Mouse (Mus musculus): ENCODE results near the gene Arhgef5. TPM values are rescaled to one million over a fixed set of nuclear protein-coding genes. Genes with fewer than 3 reads are reported as not detected.
A peak's percentile ranks its signal among the peaks of the same experiment; 100 is the strongest.

The Arhgef5 gene
- total and polyA plus RNA-seq, 3 experiments = 10.7 to 13.7 (median 12.8) TPM

DNA sequence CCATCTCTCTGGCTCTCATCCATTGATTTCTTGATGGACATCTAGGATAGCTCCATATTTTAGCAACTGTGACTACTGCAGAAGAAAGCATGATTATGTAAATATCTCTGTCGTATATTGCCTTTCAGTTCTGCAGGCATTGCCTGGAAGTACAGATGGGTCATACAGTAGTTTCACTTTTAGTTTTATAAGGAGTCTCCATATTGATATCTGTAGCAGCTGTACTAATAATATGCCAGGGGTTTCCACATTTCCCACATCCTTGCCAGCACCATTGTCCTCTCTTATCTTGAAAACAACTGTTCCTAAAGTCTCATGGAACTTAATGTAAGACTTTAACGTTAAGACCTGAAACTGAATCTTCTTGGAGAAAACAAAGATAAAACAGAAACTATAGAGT lies 4.6 kb upstream of the Arhgef5 start:
- TF ChIP-seq CTCF (IDR thresholded peaks at IDR 0.05) (no peak), EP300 (IDR thresholded peaks at IDR 0.05; ENCODE audit: insufficient read depth, low read depth, low read length) (no peak), POLR2A (IDR thresholded peaks at IDR 0.05; ENCODE audit: insufficient read depth, low read depth, low read length) (no peak)
- no peak for DNase-seq
- Histone ChIP-seq H3K4me1 (ENCODE audit: control insufficient read depth, insufficient read depth, low read length) (peaks cover 2% of the 10 kb centered on the region), H3K27me3 (ENCODE audit: control insufficient read depth, insufficient read depth, low read length) (no peaks in the 10 kb centered on the region), H3K4me3 (no peak overlapping the region), H3K36me3 (ENCODE audit: control insufficient read depth, insufficient read depth, low read length) (peaks cover 5% of the 10 kb centered on the region; the same call in 1 of the 2 replicates), H3K27ac (peak overlapping the region; percentile 56), H3K79me2 (replicated peaks; ENCODE audit: control insufficient read depth, insufficient read depth, low read length) (no peaks in the 10 kb centered on the region), H3K9ac (ENCODE audit: low read depth, low read length) (no peak overlapping the region)
- intact Hi-C loops (cut with DNase I) = loop anchor here (10.0 kb wide), 1 partner anchor 404 kb away; the partner anchor contains the start of gene Tpk1
- 19% methylated on average over 2 of the region's 2 CpGs for WGBS

DNA sequence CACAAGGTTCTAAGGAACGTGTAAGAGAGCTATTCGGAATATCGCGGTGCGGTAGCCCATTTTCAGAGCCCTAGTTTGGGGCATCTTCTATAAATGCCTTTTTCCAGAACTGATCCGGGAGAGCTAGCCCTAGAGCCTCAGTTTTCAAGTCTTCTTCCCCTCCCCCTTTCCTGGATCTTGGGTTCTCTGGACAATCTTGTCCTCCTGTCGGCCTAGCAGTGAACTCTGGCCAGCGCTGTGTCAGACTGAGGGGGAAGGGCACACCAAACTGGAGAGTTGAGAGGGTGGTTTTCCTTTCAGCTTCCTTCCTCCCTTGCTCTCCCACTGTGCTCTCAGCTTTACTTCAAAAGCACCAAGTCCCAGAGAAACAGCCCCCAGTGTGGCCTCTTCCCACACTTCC lies 974 bp downstream of the Arhgef5 start:
- peak; percentile 38 for TF ChIP-seq CTCF (IDR thresholded peaks at IDR 0.05)
- TF ChIP-seq POLR2A (IDR thresholded peaks at IDR 0.05; ENCODE audit: insufficient read depth, low read depth, low read length) = 0 out of 2 replicates have a peak, but pooled peaks have one; percentile 18
- no peak for TF ChIP-seq EP300 (IDR thresholded peaks at IDR 0.05; ENCODE audit: insufficient read depth, low read depth, low read length)
- no peaks in the 10 kb centered on the region; the same call in 1 of the 2 replicates for H3K79me2 ChIP-seq (replicated peaks; ENCODE audit: control insufficient read depth, insufficient read depth, low read length)
- peak overlapping the region; percentile 77 for H3K27ac ChIP-seq
- H3K4me1 ChIP-seq (ENCODE audit: control insufficient read depth, insufficient read depth, low read length) = peaks cover 4% of the 10 kb centered on the region
- WGBS = 12% methylated on average over 8 of the region's 8 CpGs
- peak overlapping the region; percentile 78 for H3K4me3 ChIP-seq
- H3K9ac ChIP-seq (ENCODE audit: low read depth, low read length) = peak overlapping the region; percentile 92
- intact Hi-C loops (cut with DNase I) = loop anchor here (10.0 kb wide), 1 partner anchor 398 kb away; the partner anchor contains the start of gene Tpk1
- no peaks in the 10 kb centered on the region for H3K27me3 ChIP-seq (ENCODE audit: control insufficient read depth, insufficient read depth, low read length)
- H3K36me3 ChIP-seq (ENCODE audit: control insufficient read depth, insufficient read depth, low read length) = peaks cover 11% of the 10 kb centered on the region
- peak; percentile 33 to 34 for DNase-seq

DNA sequence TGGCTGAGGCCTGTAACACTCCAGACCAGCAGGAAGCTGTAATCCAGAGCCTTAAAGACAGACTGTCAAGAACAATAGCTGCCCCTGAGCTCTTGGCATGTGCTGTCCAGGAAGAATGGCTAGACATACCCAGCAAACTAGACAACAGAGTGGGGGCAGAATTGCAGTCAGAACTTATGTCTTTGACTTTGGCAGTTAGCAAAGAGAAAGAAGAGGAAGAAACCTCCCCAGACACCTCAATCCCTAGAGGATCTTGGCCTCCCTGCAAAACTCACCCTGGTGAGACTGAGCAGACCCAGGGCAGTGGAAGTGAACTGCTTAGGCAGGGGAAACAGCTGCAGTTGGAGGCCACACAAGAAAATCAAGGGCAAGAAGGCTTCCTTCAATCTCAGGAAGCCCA lies 7.2 kb downstream of the Arhgef5 start:
- Histone ChIP-seq H3K27me3 (ENCODE audit: control insufficient read depth, insufficient read depth, low read length) (no peaks in the 10 kb centered on the region), H3K4me1 (ENCODE audit: control insufficient read depth, insufficient read depth, low read length) (peaks cover 5% of the 10 kb centered on the region), H3K4me3 (no peak overlapping the region), H3K9ac (ENCODE audit: low read depth, low read length) (no peak overlapping the region), H3K27ac (peak overlapping the region; percentile 67), H3K36me3 (ENCODE audit: control insufficient read depth, insufficient read depth, low read length) (peaks cover 14% of the 10 kb centered on the region), H3K79me2 (replicated peaks; ENCODE audit: control insufficient read depth, insufficient read depth, low read length) (no peaks in the 10 kb centered on the region)
- DNase-seq = peak; percentile 26 to 30
- TF ChIP-seq CTCF (IDR thresholded peaks at IDR 0.05) = no peak
- intact Hi-C loops (cut with DNase I) = no loop called here

DNA sequence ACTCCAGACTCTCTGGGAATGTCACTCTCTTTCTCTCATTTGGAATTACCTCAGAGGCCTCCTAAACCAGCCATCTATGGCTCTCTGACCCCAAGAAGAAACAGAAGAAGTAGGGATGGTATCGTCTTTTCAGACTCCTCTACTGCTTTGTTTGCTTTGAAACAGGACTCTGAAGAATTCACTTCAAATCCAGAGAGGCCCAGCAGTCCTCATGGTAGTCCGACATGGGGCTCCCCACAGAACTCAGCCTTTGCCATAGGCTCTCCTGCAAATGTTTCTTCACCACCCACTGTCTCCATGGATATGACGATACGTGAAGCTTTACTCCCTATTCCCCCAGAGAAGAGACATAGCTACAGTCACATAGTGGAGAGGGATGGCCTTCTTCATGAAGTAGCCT lies 8.7 kb downstream of the Arhgef5 start:
- DNase-seq = no peak
- Histone ChIP-seq H3K27me3 (ENCODE audit: control insufficient read depth, insufficient read depth, low read length) (no peaks in the 10 kb centered on the region), H3K79me2 (replicated peaks; ENCODE audit: control insufficient read depth, insufficient read depth, low read length) (no peaks in the 10 kb centered on the region), H3K4me1 (ENCODE audit: control insufficient read depth, insufficient read depth, low read length) (peaks cover 5% of the 10 kb centered on the region), H3K27ac (no peak overlapping the region), H3K36me3 (ENCODE audit: control insufficient read depth, insufficient read depth, low read length) (peaks cover 14% of the 10 kb centered on the region), H3K9ac (ENCODE audit: low read depth, low read length) (no peak overlapping the region), H3K4me3 (no peak overlapping the region)
- TF ChIP-seq EP300 (IDR thresholded peaks at IDR 0.05; ENCODE audit: insufficient read depth, low read depth, low read length) (no peak), POLR2A (IDR thresholded peaks at IDR 0.05; ENCODE audit: insufficient read depth, low read depth, low read length) (no peak), CTCF (IDR thresholded peaks at IDR 0.05) (no peak)
- 94% methylated on average over 4 of the region's 4 CpGs for WGBS
- intact Hi-C loops (cut with DNase I) = no loop called here

DNA sequence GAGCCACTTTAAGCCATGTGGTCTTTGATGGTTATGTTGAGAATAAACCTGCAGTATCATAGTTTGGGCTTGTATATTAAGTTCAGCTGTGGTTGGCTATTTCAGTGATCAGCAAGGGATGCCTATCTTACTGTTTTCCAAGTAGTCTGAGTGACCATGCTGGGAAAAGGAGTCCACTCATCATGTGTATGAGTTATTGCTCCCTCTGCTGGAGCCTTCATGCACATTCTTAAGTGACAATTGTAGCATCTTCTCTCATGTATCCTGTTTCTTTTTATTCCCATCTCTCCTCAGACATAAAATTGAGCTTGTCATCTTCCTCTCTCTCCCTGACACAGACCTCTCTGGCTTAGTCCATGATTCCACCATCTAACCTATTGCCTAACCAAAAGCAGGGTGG lies 12.9 kb downstream of the Arhgef5 start:
- Histone ChIP-seq H3K4me1 (ENCODE audit: control insufficient read depth, insufficient read depth, low read length) (peaks cover 4% of the 10 kb centered on the region), H3K27me3 (ENCODE audit: control insufficient read depth, insufficient read depth, low read length) (no peaks in the 10 kb centered on the region), H3K9ac (ENCODE audit: low read depth, low read length) (no peak overlapping the region), H3K4me3 (no peak overlapping the region), H3K36me3 (ENCODE audit: control insufficient read depth, insufficient read depth, low read length) (peaks cover 3% of the 10 kb centered on the region), H3K79me2 (replicated peaks; ENCODE audit: control insufficient read depth, insufficient read depth, low read length) (no peaks in the 10 kb centered on the region), H3K27ac (no peak overlapping the region)
- TF ChIP-seq CTCF (IDR thresholded peaks at IDR 0.05) (peak; percentile 71), EP300 (IDR thresholded peaks at IDR 0.05; ENCODE audit: insufficient read depth, low read depth, low read length) (no peak)
- no peak for DNase-seq
- intact Hi-C loops (cut with DNase I) = loop anchor here (1.0 kb wide), 1 partner anchor 24 kb away; no protein-coding TSS in a partner anchor

DNA sequence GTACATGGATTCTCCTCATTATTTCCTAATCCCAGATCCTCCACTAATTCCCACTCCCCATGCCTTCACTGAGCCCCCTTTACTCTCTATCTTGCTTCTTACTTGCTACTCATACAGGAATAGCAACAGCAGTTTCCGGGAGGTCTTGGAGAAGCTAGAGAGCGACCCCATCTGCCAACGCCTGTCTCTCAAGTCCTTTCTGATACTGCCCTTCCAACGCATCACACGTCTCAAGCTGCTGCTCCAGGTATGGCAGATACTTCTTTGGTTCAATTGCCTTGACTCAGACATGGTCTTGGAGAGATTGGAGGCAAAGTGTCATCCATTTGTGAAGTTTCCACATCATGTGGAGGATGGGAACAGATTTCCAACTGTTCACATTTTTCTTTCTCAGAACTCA lies 15.1 kb downstream of the Arhgef5 start:
- intact Hi-C loops (cut with DNase I) = no loop called here
- no peak for DNase-seq
- Histone ChIP-seq H3K4me1 (ENCODE audit: control insufficient read depth, insufficient read depth, low read length) (no peaks in the 10 kb centered on the region), H3K79me2 (replicated peaks; ENCODE audit: control insufficient read depth, insufficient read depth, low read length) (no peaks in the 10 kb centered on the region), H3K27ac (no peak overlapping the region), H3K9ac (ENCODE audit: low read depth, low read length) (no peak overlapping the region), H3K27me3 (ENCODE audit: control insufficient read depth, insufficient read depth, low read length) (no peaks in the 10 kb centered on the region), H3K4me3 (no peak overlapping the region), H3K36me3 (ENCODE audit: control insufficient read depth, insufficient read depth, low read length) (peaks cover 3% of the 10 kb centered on the region)
- no peak for TF ChIP-seq POLR2A (IDR thresholded peaks at IDR 0.05; ENCODE audit: insufficient read depth, low read depth, low read length)
- TF ChIP-seq EP300 (IDR thresholded peaks at IDR 0.05; ENCODE audit: insufficient read depth, low read depth, low read length) = no peak
- no peak for TF ChIP-seq CTCF (IDR thresholded peaks at IDR 0.05)
- WGBS = 92% methylated on average over 5 of the region's 5 CpGs
